Comparison of ENCODE assay signal across 15 mouse cellular contexts in genomic region chr10:43822615-43823014, GRCm38 (mm10).
"Had no signal": no experiment of that assay in that cellular context is flagged by ENCODE, and none has a peak within 500 bp of the region (broad histone marks: within the 10 kb centered on the region; RNA-seq: fewer than 3 reads in every experiment).

No protein-coding gene starts in this region.

- H3K4me2 ChIP-seq: limb, embryonic 12.5 days; lung, embryonic 15.5 days; midbrain, embryonic 11.5 days; midbrain, embryonic 15.5 days; neural tube, embryonic 12.5 days; stomach, embryonic 15.5 days had no signal

- H3K36me3 ChIP-seq: limb, embryonic 12.5 days; lung, embryonic 15.5 days; midbrain, embryonic 15.5 days; neural tube, embryonic 12.5 days; stomach, embryonic 15.5 days had no signal

- H3K27me3 ChIP-seq: limb, embryonic 12.5 days; lung, embryonic 15.5 days; megakaryocyte, embryonic 14.5 days; midbrain, embryonic 15.5 days; neural tube, embryonic 12.5 days; stomach, embryonic 15.5 days had no signal

- ATAC-seq: midbrain, embryonic 15.5 days had no signal

- DNase-seq: kidney, adult 11 months; kidney, postnatal 10 days; layer of hippocampus, postnatal 36 days; liver; lung, postnatal 14 days; thymus, adult 2 months; thymus, postnatal 25 days had no signal

- H3K9ac ChIP-seq: limb, embryonic 12.5 days; lung, embryonic 15.5 days; midbrain, embryonic 15.5 days; neural tube, embryonic 12.5 days; stomach, embryonic 15.5 days had no signal

- H3K4me3 ChIP-seq: limb, embryonic 12.5 days; lung, embryonic 15.5 days; megakaryocyte, embryonic 14.5 days; midbrain, embryonic 15.5 days; neural tube, embryonic 12.5 days; stomach, embryonic 15.5 days had no signal

- H3K4me1 ChIP-seq: lung, embryonic 15.5 days; midbrain, embryonic 15.5 days; neural tube, embryonic 12.5 days; stomach, embryonic 15.5 days had no signal

- H3K9me3 ChIP-seq: lung, embryonic 15.5 days; midbrain, embryonic 15.5 days; neural tube, embryonic 12.5 days; stomach, embryonic 15.5 days had no signal

- H3K27ac ChIP-seq: limb, embryonic 12.5 days; lung, embryonic 15.5 days; macrophage; midbrain, embryonic 15.5 days; neural tube, embryonic 12.5 days; stomach, embryonic 15.5 days had no signal
